Mouse (Mus musculus) bone marrow, adult 2 months (tissue): ENCODE measurements around the gene Cog1.

Source experiments
- CTCF ChIP-seq: fragments of 200-500 bp; IDR thresholded peaks from 2 replicates; pipeline ENCODE4 v1.5.1; 2011; ENCODE audit warnings: low read length, control low read depth; ENCODE audit not compliant: control insufficient read depth, insufficient read depth
- POLR2A ChIP-seq: fragments of 200-500 bp; IDR thresholded peaks from 2 replicates; pipeline ENCODE4 v1.6.1; 2011; ENCODE audit warnings: low read depth, mild to moderate bottlenecking, control low read depth, low read length, borderline replicate concordance; ENCODE audit not compliant: control insufficient read depth

DNA sequence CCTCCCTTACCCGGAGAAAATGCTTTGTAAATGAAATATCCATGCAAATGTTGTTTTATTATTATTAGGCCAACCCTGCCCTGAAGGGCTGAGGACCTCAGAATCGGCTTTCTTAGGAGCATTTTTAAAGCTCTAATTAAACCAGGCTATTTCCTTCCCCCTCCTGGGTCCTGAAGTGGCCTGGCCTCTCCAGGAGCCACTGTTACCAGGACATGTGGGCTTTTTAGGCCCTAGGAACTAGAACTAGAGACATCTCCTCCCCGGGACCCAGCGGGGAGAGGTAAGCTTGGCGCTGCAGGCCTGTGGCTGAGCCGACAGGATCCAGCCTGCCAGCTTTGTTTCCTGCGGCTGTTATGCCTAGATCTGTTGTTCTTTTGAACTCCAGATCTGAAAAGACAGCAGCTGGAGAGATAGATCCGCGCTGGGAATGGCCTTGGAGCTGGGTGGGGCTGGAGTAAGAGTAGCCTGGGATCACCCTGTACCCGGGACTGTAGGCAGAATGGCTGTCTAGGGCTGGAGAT, 61.3 kb downstream of the Cog1 start:
- TF ChIP-seq CTCF (no peak), POLR2A (no peak)
